Mouse (Mus musculus): Measurements from ENCODE around the gene Bmp15. TPM values are rescaled to one million over a fixed set of nuclear protein-coding genes. Genes with fewer than 3 reads are reported as not detected.

The Bmp15 gene
- 0.06 TPM in 1 of 2 replicates, not detected in the other for polyA plus RNA-seq (2012; rRNA removed; ENCODE audit: low replicate concordance)

DNA sequence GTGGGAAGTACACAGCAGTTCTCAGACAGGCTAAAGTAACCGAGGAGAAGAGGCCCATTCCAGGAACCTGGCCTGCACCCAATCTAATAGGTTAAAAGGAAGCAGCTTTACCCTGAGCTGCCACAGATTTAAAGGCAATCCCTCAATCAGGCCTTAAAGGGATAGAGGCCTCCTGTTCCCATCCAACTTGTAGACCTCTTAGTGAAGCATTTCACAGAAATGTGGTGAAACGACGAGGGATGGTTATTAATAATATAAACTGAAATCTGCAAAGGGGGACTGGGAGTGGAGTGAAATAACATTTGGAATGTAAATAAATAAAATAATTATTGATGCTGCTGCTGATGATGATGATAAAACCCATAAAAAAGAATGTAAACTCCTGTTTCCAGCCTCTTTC, at the start of gene Bmp15:
Bmp15 (minus strand) TSS at position 101 of the 400 bp plus-strand sequence.

Other genes with a start within 250 kb of the Bmp15 start
- gene AU022751, start 237.3 kb downstream of the Bmp15 start, polyA plus RNA-seq (2012; rRNA removed; ENCODE audit: low replicate concordance), result not detected in 2 replicates
- not detected in 2 replicates for gene Nudt10, start 147.7 kb downstream of the Bmp15 start, polyA plus RNA-seq (2012; rRNA removed; ENCODE audit: low replicate concordance)
- gene Shroom4, start 79.1 kb upstream of the Bmp15 start, polyA plus RNA-seq (2012; rRNA removed; ENCODE audit: low replicate concordance), result 4.3 and 5.5 TPM in 2 replicates